Mouse (Mus musculus) cerebellum, adult 9-10 months (tissue): ENCODE data around the gene Slc9a4.
A peak's percentile ranks its signal among the peaks of the same experiment; 100 is the strongest.
"Not testable (repeated sequence)": the region's sequence is repeated elsewhere in the genome, so short reads cannot be mapped to it uniquely, and the experiment has no call there.

Source experiments
- DNase-seq: peaks from one replicate; pipeline ENCODE4 v3.0.0; 2022

Gene Slc9a4

DNA sequence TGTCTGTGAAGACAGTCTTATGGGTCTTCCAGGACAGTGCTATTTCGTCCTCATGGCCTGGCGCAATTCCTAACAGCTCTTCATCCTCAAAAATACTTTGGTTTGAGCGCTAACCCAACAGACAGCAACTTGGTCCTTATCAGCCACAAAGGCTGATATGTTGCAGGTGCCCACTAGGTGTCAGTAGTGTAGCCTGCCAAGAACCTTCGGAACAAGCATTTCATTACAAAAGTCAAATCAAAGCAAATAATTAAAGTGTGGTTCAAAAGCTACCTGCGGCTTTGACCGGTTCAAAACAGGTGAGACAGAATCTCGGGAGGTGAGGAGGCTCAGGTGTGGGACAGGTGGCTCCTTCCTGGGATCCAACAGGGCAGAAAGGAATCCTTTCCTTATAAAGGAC lies at the start of gene Slc9a4:
Slc9a4 (plus strand) TSS at position 298 of the 400 bp plus-strand sequence.
- peak; percentile 7 for DNase-seq

DNA sequence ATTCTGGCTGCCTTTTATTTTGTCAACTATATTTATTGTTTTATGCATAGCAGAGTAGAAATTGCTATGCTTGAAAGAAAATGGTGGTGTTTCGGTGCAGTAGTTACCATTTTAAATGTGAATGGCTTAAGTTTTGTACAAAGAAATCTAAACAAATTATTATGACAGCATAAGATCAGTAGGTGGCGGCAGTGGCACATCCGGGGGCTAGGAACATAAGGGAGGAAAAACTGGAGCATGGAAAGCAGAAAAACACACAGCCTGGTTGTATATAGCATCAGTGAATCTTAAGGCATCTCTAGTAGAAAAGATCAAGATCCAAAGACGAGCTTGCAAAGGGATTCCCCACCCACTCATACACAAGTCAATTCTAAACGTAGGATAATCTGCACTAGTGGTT lies 42.3 kb upstream of the Slc9a4 start:
- DNase-seq: no peak

DNA sequence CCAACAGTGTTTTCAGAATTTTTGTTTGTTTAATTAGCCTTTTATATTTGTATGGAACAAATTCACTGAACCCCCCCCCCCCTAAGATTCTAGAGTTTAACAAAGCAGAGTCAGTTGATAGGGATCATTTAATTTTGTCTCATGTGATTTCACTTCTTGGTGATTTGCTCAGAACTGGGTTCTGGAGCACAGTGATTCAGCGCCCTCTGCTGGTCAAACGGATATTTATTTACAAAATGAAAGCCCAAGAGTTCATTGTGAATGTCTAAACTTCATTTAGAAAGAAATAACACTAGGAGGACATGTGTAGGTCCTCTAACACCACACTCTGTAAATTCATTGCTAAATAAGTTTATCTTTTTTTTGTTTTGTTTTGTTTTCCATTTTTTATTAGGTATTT lies 35.2 kb upstream of the Slc9a4 start:
- peak; percentile 43 for DNase-seq

DNA sequence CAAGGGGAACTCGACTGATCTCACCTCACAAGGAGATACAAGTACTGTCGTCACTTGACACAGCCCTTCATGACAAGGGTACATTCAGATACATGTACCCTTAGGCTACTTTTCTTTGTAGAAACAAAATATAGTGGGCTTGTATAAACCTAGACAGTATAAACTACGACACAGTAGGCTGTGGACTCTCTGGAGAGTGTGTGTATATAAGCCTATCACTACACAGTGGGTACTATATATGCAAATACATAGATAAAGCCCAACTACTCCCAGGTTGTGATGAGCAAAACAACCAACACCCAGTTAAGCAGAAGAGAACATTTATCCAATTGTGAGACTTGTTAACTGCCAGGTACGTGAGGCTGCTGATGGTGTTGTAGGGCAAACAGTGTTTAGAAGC lies 33.2 kb upstream of the Slc9a4 start:
- no peak for DNase-seq

DNA sequence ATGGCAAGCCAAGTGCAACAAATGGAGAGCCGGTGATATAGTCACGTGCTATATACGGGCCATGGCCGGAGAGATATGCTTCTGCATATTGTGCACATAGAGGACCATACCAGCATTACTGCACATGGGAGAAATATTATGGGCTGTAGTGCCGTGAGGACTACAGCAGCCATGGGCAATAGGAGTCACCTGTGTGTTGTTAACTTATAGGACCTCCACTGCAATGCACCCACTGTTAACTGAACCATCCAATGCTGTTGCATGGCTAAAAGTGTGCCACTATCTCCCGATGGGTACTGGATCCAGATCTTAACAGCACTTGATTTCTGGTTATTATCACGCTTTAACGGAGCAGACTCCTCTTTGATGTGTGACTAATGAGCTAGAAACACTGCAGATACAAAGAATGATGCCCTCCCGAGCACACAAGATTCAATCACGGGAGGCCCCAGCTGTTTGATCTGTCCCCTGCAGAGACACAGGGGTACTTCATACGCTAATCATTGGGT lies 32.8 kb upstream of the Slc9a4 start:
- no peak for DNase-seq

DNA sequence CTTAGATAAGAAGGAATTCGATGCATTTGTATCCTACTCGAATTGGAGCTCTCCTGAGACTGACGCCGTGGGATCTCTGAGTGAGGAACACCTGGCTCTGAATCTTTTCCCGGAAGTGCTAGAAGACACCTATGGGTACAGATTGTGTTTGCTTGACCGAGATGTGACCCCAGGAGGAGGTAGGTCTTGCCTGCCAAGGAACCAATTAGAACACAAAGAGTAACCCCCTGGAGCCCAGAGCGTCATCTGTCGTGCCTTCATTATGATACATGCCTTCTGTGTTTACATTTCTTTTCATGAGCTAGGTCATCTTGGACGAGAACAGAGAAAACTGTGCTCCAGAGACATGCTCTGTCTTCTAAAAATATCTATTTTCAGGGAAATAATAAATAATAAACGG lies 32.1 kb upstream of the Slc9a4 start:
- DNase-seq: no peak

DNA sequence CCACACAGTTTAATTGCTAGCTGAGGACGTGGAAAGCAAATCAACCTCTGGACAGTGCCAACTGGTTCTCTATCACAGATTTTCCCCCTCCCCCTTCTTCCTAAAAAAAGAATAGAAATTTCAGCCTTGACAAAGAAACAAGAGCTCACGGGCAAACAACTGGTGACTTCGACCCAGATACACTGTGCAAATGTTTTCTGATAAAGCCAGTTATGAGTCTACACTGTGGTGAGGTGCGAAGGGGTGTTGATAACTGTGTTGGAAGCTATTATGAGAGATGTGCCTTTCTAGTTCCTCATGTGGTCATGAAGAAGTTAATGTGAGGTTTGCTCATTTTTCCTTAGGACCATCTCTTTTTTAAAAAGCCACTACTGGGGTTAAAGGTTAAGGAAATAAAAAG lies 10.5 kb upstream of the Slc9a4 start:
- no peak for DNase-seq

DNA sequence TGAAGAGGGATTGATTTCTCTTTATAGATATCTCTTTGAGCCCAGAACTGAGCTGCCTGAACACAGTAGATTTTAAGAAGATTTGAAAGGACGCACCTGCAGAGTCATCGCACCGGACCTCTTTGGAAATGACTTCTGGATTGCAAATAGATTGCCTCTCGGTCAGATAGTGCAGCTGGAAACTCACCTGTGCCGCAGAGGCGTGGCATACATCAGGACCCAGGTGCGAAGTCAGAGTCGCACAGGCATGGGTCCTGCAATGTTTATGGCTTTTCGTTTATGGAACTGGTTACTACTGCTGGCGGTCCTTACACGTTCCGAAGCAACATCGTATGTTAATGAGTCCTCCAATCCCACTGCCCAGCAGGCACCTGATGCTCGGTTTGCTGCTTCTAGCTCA lies 388 bp downstream of the Slc9a4 start:
- no peak for DNase-seq

DNA sequence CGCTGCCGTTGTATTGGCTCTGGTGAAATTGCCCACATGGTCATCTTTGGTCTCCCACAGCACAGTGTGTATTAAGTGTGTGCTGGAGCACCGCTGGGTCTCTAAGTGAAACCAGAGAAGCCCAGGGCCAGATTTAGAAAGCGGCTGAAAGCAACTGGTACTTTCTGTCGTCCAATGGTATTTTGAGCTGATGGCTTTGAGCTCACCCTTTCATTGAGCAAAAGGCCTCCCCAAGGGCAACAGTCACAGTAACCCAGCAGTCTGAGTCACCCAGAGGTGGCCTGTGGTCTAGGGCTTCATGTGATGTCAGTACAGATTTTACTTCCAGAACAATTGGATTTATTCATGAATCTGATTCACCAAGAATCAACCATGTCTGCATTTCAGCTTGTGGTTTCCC lies 6.9 kb downstream of the Slc9a4 start:
- no peak for DNase-seq

DNA sequence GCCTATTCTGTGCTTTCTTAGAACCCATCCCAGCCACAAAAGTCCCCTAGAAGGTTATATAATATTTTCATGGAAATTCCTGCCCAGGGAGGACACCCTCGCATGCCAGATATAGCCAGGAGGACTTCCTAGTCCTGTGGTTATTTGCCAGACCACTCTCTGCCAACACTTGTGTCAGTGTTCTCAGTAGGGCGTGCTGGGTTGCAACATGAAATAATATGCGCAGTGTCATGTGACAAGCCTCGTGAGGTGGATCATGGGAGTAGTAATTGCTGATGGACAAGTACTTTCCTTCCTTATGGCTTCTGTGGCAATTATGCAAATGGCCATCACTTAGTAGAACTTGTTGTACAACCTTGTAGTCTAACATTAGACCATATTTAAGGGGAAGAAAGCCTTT lies 11.1 kb downstream of the Slc9a4 start:
- no peak for DNase-seq

DNA sequence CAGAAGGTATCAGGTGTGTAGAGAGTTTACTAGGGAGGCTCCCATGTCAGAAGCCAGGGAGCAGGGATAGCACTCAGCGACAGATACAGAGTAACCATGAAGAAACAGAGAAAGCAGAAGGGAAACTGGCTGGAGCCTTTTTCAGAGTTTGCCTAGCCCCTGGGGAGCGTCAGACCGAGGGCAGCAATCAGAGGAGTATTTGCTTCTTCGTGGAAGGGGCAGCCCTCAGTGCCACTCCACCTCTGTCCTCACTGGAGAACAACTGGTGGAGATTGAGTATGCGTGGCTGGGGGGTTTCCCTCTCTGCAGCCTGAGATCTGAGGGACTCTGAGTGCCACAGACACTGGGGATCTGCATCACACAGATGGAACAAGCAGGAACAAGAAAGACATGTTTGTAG lies 17.9 kb downstream of the Slc9a4 start:
- no peak for DNase-seq

DNA sequence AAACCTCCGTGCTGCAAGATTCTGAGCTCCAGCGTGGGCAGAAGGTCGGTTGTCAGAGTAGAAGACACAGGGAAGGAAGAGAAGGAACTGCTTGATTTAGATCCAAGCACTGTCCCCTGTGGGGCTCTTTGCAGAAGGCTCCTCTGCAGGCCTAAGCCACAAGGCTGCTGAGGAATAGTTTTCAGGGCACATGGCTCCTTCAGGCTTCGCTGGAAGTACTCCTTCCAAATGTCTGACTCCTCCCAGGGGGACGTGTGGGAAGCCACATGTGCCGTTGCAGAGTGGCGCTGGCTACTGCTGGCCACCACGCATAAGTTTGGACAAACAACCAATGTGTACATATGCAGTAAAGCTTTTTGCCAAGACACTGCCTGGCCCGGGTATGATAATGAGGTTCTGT lies 19.8 kb downstream of the Slc9a4 start:
- not testable (repeated sequence) for DNase-seq

DNA sequence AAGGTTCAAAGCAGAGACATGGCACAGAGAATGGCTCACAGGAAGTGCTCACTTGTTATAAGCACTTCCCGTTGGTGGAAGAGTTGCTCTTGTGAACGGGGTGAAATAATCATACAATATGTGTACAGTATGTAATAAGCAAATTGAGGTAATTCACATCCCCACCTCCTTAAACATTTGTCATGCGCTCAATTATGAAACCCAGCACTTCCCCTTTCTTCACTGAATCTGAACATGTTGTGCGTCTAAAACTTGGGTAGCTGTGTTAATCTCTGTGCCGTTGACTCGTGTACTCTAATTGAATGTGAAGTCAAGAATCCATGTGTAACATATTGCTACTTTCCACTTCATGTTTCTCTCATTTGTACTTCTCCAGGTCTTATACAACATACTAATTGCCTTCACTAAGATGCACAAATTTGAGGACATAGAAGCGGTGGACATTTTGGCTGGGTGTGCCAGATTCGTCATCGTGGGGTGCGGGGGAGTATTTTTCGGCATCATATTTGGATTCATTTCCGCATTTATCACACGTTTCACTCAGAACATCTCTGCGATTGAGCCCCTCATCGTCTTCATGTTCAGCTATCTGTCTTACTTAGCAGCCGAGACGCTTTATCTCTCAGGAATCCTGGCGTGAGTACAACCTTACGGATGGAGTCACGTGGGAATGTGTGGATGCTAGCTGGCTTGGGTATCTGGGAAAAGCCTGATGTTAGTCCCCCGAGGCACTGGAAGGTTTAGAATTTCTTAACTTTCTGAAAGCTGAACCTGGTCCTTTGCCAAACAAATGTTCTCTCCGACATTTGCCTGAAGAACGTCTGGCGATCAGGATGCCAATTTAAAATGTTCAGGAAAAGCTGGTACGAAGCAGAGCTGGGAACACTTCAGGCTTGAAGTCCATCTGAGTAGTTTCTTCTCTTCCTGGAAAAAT lies 20.8 kb downstream of the Slc9a4 start:
- no peak for DNase-seq

DNA sequence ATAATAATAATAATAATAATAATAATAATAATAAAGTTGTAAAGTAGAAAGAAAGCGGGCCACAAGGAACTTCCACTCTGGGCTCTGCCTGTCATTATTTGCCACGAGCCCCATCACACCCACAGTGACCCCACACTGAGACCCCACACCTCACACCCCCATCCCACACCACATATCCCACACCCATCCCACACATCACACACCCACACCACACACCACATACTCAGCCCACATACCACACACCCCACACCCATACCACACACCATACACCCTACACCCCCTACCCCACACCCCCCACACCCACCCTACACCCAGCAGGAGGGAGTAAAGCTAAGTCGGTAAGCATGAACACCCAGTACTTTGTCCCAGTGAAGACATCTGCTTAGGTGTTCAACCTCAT lies 21.6 kb downstream of the Slc9a4 start:
- DNase-seq: no peak

DNA sequence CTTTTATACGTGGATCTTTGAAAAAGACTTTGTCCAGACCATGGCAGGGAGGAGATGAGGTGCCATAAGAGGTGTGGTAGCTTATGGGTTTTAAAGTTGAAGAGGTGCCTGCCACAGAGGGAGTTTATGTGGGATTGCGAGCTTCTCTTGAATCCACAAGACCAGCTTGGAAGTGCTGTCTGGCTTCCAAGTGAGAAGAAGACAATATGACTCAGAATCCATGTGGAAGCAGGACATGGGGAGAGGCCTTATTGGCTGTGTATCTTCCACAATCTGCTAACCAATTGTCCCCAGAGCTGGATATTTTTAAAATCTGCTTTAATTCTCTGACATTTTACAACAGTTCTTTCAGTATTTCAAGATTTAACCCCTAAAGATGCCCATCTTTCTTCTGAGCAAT lies 33.3 kb downstream of the Slc9a4 start:
- DNase-seq: no peak

DNA sequence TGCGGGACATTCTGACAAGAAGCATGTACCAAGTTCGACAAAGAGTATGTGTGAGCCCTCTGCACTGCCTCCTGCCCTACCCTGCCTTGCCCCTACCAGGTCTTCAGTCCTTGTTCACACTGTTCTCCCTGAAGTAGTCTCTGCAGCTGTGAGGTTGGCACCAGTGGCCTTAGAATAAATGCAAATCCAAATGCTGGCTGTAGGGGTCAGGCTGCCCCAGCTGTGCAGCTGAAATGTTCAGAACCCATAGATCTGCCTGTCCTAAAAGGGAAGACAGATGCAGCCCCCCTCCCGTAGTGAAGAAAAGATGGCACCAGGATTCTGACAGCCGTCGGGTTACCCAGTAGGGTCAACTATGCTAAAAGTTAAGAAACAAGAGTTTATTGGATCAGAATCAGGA lies 39.2 kb downstream of the Slc9a4 start:
- no peak for DNase-seq

DNA sequence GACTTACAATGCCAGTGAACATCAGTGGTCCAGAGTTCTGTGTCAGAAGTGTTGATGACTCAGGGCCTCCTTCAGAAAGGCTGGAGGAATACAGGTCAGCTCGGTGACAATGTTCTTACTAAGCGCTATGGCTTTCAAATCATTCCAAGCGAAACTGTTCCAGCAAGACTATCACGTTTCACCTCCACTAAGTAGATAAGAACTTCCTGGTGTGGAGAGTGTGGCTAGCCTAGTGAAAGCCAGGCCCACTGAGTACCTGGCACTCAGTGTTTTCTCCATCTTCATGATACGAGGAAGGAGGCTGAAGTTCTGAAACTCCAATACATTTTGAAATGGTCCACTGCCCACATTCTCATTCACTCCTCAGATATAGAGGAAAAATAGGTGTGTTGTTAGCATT lies 40.0 kb downstream of the Slc9a4 start:
- DNase-seq: no peak

DNA sequence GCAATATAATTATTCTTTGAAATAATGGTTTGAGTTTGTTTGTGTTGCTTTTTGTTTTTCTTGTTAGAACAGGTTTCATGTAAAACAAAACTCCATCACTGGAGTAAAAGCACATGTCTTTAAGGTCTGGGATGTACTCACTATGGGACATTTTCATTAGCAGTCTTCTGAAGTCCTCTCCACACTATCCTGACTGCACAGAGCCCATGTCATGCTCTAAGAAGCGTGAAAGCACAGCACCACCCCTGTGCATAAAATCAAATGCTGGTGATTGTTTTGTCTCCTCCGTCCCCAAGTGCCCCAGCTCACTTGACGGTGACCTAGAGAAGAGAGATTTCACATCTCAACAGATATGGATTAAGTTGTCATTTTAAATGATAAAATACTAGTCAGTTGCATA lies 45.1 kb downstream of the Slc9a4 start:
- no peak for DNase-seq

DNA sequence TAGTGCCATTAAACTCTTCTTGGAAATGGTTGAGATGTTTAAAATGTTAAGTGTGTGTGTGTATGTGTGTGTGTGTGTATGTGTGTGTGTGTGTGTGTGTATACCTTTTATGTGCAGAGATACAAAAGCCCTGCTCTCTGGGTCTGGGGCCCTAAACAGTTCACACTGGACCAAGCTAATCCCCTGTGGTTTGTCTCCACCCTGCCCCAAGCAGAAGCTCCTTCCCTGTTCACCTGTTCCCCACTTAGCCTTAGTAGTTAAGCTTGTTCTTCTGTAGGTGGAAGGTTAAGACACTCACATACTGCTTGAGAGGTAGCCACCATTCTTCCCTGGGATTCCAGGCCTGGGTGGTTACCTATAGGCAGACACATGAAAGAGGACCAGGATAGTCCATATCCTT lies 47.1 kb downstream of the Slc9a4 start:
- no peak for DNase-seq

DNA sequence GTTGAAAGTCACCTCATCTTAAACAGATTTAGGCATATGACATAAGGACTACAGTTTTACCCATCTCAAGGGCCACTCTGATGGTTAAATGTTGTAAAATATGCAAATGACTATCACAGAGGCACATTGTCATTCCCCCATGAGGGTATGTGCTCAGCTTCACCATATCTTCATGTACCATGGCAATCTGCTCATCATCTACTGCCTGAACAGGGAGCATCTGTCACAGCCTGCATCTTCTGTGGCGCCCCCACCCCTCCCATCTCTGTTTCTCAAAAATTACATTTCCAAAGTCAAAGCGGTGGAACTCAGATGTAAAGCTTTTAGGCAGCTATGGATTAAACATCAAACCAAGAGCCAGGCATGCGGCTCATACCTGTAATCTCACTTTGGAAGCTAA lies 48.6 kb downstream of the Slc9a4 start:
- no peak for DNase-seq

DNA sequence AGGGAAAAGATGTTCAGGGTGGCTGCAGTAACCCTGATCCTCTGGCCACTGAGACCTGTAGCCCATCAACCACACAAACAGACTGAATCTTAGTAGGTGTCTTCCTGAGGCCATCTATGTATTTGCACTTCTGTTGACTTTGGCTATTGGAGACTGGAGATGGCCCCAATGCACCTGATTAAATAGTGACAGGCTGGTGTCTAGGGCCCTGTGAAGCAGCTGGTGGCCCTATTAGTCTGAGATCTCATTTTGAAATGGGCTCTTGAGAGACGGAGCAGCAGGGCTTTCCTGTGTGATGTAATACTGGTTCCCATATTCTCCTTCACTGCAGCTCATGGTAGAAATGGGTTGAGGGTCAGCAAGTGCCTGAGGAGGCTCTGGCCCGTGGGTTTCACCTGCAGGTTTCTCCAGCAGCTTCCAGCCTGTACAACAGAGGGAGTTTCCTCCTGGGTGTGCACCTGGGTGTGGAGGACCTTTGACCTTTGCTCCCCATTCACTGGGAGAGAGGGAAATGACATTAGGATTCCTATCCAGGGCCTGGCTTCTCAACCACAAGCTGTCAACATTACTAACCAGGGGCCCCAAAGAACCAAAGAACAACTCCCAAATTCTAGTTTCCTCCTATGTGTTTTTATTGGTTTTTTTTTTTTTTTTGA lies 52.7 kb downstream of the Slc9a4 start:
- no peak for DNase-seq

DNA sequence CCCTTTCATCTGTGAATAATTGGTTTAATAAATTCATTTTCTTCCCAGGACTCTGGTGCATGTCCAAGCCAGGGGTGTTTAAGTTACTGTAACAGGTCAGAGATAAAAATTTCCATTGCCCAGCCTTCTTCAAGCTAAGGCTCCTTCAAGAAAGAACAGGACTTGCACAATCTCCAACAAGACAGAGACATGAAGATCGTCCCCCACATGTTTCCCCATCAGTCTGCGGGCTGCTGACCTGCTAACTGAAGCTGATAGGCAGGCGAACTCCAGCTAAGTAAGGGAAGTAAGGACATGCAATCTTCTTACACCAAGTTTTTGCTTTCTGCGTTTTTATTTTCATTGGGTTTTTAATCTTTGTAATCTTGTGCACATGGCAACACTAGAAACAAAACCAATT lies 54.7 kb downstream of the Slc9a4 start:
- no peak for DNase-seq

DNA sequence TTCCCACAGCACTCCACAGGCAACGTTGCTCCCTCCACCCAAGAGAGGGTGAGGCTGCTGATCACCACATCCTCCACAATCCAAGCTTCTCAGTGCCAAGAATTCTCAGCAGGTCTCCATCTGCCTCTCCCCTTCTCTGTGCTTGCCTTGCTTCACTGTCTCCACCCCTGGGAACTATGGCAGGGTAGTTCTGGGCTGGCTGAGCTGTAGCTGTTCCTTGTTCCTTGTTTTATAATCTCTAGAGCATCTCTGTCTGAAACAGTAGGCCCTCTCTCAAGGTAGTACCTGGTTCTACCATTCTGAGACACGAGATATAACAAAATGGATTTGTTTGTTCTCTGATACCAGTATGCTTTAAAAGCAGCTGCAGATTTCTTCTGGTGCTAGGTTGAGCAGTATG lies 68.4 kb downstream of the Slc9a4 start:
- no peak for DNase-seq

DNA sequence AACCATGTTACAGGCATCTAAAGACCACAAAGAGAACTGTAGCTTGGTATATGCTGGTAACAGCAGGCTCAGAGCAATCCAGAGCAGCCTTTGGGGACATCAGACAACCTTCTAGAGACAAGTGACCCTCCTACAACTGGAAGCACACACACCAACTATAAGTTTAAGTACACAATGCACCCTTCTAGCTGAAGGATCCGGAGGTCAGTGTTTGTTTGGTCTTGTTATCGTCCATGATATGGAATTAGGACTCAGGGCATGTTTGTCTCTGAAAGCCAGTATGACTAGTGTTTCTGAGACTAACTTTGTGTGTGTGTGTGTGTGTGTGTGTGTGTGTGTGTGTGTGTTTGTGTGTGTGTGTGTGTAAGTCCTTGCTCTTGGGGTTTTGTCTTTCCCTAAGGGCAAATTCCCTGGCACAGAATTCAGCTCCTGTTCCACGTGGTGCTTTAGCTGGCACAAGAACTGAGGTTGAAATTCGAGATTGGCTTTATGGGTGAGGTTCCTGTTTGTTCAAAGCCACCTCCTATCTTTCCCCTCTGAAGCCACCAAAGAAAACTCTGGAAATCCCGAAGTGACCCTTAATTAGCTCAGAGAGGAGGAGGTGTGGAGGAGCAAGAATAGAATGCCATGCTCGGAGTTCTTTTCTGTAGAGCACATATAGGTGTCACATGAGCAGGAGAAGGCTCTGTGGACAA lies 71.1 kb downstream of the Slc9a4 start:
- DNase-seq: no peak
